Mouse (Mus musculus) spleen, embryonic (tissue): Measurements from ENCODE around the gene Pla2g4e.

Source experiments
- CTCF ChIA-PET: fragments of 350-600 bp; sonication (Branson Sonifier 250); formaldehyde crosslinking; loops from one replicate; lab custom pipeline; 2022; lab: Charles Lee

Pla2g4e gene

DNA sequence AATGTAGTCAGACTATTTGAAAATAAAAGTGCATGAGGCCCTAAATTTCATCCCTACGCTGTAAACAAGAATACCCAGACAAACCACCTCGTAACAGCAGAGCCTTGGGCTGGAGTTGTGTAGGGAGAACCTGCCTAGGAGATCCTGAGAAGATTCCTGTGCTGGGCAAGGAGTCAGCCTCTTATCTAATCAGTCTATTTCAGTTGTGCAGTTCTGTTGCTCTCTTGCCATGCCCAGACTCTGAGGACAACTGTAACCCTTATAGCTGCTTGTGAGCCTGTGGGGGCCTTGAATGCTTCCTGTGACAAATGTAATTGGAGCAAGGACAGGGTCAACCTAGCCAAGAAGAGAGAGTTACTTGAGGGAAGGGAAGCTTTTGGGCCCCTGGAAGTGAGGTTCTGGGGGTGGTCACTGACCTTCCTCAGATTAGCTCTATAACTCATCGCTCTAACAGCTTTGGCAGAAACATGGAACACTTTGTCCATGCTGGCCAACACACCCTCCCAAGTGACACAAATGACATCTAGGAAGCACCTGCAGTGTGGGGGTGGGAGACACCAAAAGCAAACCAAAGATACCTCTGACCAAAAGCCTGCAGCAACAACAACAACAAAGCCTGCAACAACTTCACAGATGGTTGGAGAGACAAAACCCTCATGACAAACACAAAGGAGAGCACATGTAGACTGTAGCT lies 9.0 kb downstream of the Pla2g4e start:
- CTCF ChIA-PET = no interaction called here

DNA sequence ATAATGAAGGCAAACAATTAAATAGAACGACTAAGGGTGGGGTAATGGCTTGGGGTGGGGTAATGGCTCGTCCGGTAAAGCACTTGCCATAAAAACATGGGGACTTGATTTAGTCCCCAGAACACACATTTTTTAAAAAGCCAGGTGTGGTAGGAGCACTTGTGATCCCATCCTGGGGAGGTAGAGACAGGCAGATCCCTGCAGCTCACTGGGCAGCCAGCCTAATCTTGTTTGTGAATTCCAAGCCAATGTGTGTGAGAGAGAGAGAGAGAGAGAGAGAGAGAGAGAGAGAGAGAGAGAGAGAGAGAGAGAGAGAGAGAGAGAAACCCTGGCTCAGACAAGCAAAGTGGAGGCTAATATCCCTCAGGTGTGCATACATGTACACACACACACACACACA lies 9.8 kb downstream of the Pla2g4e start:
- CTCF ChIA-PET = no interaction called here

DNA sequence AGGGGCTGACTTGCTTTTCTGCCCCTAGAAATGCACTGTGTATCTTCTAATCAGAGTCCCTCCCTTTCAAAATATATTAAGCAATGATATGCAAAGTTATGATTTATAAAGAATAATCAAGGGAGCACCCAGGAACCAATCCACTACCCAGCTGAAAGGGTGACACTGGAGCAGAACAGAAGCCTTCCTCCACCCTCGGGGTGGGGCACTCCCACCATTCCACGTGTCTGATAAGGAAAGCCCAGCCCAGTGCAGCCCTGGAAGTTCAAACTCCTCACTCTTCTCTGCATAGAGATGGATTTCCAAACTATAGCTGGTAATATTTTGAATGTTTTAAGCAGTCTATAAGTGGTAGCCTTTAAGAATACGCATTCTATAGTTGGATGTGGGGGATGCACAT lies 13.5 kb downstream of the Pla2g4e start:
- CTCF ChIA-PET = no interaction called here

DNA sequence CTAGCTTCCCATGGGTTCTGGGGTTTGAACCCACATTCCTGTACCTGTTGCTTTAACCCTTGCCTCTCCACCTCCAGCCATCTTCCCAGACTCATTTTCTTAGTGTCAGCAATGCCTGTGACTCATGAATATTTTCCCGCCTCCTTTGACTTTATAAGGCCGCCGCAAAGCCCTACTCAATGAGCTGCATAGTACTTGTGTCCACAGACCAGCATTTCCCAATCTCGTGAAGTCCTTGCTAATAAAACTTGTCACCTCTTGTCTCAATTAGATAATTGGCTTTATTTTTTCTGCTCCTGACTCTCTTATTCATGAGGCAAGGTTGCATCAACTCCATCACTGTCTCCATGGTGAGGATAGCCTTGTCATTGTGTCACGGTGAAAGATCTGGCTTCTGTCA lies 30.5 kb downstream of the Pla2g4e start:
- CTCF ChIA-PET = no interaction called here

DNA sequence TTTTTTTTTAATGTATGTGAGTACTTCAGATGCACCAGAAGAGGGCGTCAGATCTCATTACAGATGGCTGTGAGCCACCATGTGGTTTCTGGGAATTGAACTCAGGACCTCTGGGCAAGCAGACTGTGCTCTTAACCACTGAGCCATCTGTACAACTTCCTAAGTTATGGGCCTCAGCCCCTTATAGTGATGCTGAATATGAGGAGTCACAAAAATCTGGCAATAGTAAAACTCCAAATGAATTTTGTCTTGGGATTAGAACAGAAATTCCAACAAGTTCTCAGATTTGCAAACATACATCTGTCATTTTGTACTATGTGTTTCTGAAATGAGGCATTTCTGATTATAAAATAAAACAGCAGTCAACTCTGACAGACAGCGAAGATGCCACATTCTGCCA lies 33.7 kb downstream of the Pla2g4e start:
- CTCF ChIA-PET = no interaction called here

- CTCF ChIA-PET = no interaction called here
These were observed 37.2 kb downstream of the Pla2g4e start for GRCm38 (mm10) chr2:120207926-120208325.

DNA sequence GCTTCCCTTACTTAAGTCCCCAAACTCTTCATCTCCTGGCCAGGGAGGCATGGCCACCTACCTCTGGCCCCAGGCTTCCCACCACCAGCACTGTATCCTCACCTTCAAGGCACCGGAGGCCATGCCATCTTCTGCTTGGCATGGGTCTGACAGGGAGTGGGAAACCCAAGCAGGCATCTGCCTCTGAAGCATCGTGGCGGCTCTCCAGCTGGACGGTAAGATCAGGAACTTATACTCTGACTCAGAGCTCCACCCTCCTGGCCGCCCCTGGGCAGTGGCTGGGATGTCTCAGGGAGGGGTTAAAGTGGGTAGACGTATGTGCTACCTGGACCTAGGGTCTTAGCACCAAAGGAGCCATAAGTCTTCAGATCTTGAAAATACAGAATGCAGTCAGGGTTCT lies 38.1 kb downstream of the Pla2g4e start:
- CTCF ChIA-PET = no interaction called here

- CTCF ChIA-PET = no interaction called here
These were observed 41.4 kb downstream of the Pla2g4e start for GRCm38 (mm10) chr2:120203742-120204141.

GRCm38 (mm10) chr2:120200077-120200476 lies 45.1 kb downstream of the Pla2g4e start:
- CTCF ChIA-PET = no interaction called here

DNA sequence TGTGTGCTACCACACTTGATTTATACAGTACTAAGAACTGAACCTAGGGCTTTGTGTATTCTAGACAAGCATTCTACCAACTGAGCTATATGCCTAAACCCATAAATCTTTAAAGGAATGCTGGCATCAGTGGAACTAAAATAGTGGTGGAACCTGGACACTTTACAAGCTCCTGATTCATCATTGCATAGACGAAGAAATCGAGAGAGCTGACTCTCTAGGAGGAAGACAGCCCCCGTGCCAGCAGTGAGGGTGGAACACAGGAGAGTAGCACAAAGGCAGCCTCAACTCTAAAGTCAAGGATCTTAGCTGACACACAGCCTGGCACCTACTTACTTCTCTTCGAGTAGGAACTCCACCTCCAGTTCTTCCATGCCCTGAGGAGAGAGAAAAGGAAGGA lies 57.0 kb downstream of the Pla2g4e start:
- CTCF ChIA-PET = interaction anchor here (0.5 to 0.8 kb wide), 3 partner anchors 9 to 494 kb away, joined by 3 to 18 read pairs (median 7); no protein-coding TSS in a partner anchor

DNA sequence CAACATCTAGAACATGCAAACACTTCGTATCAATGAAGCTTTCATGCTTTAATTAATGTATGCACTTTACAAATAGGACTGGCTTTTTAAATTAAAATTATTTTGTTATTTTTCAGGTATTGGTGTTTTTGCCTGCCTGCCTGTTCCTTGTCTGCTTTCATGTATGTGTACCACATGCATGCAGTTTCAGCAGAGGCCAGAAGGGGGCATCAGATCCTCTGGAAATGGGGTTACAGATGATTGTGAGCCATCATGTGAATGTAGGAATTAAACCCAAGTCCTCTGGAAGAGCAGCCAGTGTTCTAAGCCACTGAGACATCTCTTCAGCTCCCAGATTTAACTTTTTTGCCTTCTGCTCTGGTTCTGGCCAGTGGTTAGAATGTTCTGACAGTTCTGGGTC lies 57.6 kb downstream of the Pla2g4e start:
- CTCF ChIA-PET = interaction anchor here (0.7 to 0.8 kb wide), 2 partner anchors 9 to 120 kb away, joined by 7 to 18 read pairs; no protein-coding TSS in a partner anchor

- CTCF ChIA-PET = no interaction called here
These were observed 59.4 kb downstream of the Pla2g4e start for GRCm38 (mm10) chr2:120185527-120186276.

DNA sequence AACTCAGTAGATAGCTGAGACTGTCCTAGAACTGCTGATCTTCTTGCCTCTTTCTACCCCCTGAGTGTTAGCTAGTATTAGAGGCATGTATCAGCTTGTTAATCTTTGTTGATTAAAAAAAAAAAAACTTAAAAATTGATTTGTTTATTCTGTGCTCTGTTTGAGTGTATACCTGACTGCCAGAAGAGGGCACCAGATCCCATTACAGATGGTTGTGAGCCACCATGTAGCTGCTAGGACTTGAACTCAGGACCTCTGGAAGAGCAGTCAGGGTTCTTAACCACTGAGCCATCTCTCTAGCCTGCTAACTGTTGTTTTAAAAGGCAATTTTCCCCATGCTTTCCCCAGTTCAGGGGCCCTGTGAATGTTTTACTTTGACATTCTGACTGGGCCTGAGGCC lies 66.2 kb downstream of the Pla2g4e start:
- CTCF ChIA-PET = interaction anchor here (0.9 kb wide), 1 partner anchor 9 kb away, joined by 7 read pairs; no protein-coding TSS in a partner anchor

GRCm38 (mm10) chr2:120173718-120174117 lies 71.4 kb downstream of the Pla2g4e start:
- CTCF ChIA-PET = interaction anchor here (0.6 to 0.9 kb wide), 2 partner anchors 15 to 1746 kb away, joined by 3 to 5 read pairs; no protein-coding TSS in a partner anchor

DNA sequence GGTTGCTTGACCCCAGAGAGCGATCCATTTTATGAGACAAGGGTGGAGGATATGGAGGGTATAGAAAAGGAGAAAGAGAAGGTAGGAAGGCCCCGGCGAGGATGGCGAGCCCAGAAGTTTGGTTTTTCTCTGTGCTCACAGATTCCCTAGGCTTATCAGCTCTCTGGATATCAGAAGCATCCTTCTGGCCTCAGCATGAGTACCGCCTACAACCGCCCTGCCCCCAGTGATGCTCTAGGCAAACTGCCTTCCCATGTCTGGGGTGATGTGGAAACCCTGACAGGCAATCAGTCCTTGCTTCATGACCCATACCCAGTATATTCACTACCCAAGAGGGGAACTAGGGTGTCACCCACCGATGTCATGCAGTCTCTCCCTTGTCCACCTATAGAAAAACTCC lies 73.8 kb downstream of the Pla2g4e start:
- CTCF ChIA-PET = interaction anchor here (0.6 to 1.2 kb wide), 4 partner anchors 24 to 88 kb away, joined by 3 to 6 read pairs (median 4); no protein-coding TSS in a partner anchor

DNA sequence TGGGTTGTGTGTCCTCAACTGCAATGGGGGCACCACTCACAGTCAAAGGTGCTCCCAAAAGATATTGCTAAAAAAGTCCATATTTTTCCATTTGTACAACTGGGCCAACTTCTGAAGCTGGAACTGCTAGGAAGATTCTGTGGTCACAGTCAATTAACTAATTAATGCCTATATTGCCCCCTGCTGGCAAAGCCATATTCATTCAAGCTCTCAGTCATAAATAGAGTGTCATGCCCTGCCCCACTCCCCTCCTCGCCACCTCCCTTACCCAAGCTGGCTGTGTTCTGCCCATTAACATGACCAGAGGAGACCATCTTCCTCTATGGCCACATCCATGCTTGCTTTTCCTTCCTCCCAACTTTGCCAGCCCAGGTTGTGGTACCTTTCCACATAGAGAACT lies 74.4 kb downstream of the Pla2g4e start:
- CTCF ChIA-PET = interaction anchor here (0.6 to 1.2 kb wide), 5 partner anchors 21 to 87 kb away, joined by 3 to 9 read pairs (median 6); no protein-coding TSS in a partner anchor

GRCm38 (mm10) chr2:120169382-120169781 lies 75.8 kb downstream of the Pla2g4e start:
- CTCF ChIA-PET = interaction anchor here (0.7 to 1.8 kb wide), 5 partner anchors 18 to 199 kb away, joined by 3 to 5 read pairs (median 4); no protein-coding TSS in a partner anchor

GRCm38 (mm10) chr2:120167763-120168162 lies 77.4 kb downstream of the Pla2g4e start:
- CTCF ChIA-PET = no interaction called here

- CTCF ChIA-PET = no interaction called here
These were observed 79.7 kb downstream of the Pla2g4e start for GRCm38 (mm10) chr2:120165474-120165873.

DNA sequence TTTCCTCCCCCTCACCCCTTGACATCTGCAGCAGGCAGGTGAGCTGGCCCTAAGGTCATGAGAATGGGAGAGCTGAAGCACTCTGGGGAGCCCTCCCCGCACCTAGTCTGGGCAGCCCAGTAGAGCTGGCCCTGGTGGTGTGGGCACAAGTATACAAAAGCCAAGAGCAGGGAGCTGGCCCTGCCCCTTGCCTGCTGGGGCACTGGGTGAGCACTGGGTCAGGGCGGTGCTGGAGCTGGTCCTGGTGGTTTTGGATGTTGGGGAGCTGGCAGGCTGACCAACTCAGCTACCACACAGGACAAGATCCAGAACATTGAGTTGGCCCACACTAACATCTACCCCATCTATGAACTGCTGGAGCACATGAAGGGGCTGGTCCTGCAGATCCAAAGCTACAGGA lies 85.7 kb downstream of the Pla2g4e start:
- CTCF ChIA-PET = interaction anchor here (0.6 to 0.7 kb wide), 2 partner anchors 55 to 181 kb away, joined by 3 to 11 read pairs; no protein-coding TSS in a partner anchor

DNA sequence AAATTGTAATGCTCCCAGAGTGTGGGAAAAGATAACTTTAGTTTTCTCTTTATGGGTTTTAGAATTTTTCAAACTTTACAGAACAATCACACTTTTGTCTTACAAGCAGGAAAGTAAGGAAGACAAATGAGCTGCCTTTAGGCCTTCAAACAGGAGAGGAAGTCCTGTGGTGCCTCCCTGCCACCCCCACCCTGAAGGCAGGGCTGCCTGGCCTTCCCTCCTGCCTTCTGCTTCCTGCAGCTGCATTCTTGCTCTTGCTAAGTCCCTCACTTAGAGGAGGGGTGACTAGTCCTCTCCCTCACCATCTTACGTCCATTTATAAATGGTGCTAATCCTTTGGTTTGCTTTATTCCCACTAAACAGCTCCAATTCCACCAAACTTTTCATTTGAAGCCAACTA lies 86.3 kb downstream of the Pla2g4e start:
- CTCF ChIA-PET = interaction anchor here (0.6 to 1.0 kb wide), 3 partner anchors 14 to 52 kb away, joined by 3 to 6 read pairs (median 3); no protein-coding TSS in a partner anchor

- CTCF ChIA-PET = interaction anchor here (0.6 to 1.0 kb wide), 3 partner anchors 15 to 51 kb away, joined by 3 to 6 read pairs (median 3); no protein-coding TSS in a partner anchor
These were observed 87.1 kb downstream of the Pla2g4e start for GRCm38 (mm10) chr2:120158016-120158415.
